Mouse (Mus musculus) subcutaneous adipose tissue, adult 2 months (tissue): ENCODE measurements around the gene Mecom. TPM values are rescaled to one million over a fixed set of nuclear protein-coding genes. Genes with fewer than 3 reads are reported as not detected.

Source experiments
- polyA plus RNA-seq: library from polyadenylated mRNA; depleted of rRNA; stranded (reverse); fragments of >200 nt; gene quantifications from 2 replicates; pipeline ENCODE4 v1.2.3, GENCODE M21; 2012; ENCODE audit warnings: low replicate concordance; rRNA removed

The Mecom gene
- polyA plus RNA-seq, result 9.3 and 28.9 TPM in 2 replicates

GRCm38 (mm10) chr3:30547908-30548307, at the start of gene Mecom:
Gene Mecom (minus strand): TSS chr3:30548008.

Other genes with a start within 250 kb of the Mecom start
- gene Actrt3, start 51.9 kb upstream of the Mecom start, polyA plus RNA-seq, result not detected in 2 replicates
- gene Mynn, start 54.1 kb upstream of the Mecom start, polyA plus RNA-seq, result 5.6 and 13.6 TPM in 2 replicates
- not detected in 2 replicates for gene Lrriq4, start 96.5 kb upstream of the Mecom start, polyA plus RNA-seq
- 0.14 TPM in 1 of 2 replicates, not detected in the other for gene Lrrc34, start 99.9 kb upstream of the Mecom start, polyA plus RNA-seq
- 14.7 TPM in 1 of 2 replicates, not detected in the other for gene Lrrc31, start 151.8 kb upstream of the Mecom start, polyA plus RNA-seq
- not detected in 2 replicates for gene Samd7, start 198.3 kb upstream of the Mecom start, polyA plus RNA-seq
- 20.2 and 20.5 TPM in 2 replicates for gene Sec62, start 244.9 kb upstream of the Mecom start, polyA plus RNA-seq